Mouse (Mus musculus) erythroblast, embryonic 14.5 days (primary cell): ENCODE measurements around the gene Obp2b. TPM values are rescaled to one million over a fixed set of nuclear protein-coding genes. Genes with fewer than 3 reads are reported as not detected.

Source experiments
- H3K27me3 ChIP-seq: 2 replicates; pipeline ENCODE4 v1.6.1; 2012; ENCODE audit warnings: inconsistent platforms; ENCODE audit not compliant: control insufficient read depth
- H3K36me3 ChIP-seq: 2 replicates; pipeline ENCODE4 v1.6.1; 2012; ENCODE audit warnings: mild to moderate bottlenecking, inconsistent platforms; ENCODE audit not compliant: control insufficient read depth
- H3K4me1 ChIP-seq: 2 replicates; pipeline ENCODE4 v1.6.1; 2012; ENCODE audit warnings: inconsistent platforms; ENCODE audit not compliant: control insufficient read depth
- H3K4me3 ChIP-seq: replicated peaks from 2 replicates; pipeline ENCODE3; 2012; ENCODE audit warnings: moderate library complexity, mild to moderate bottlenecking, inconsistent platforms
- H3K9me3 ChIP-seq: 2 replicates; pipeline ENCODE4 v1.6.1; 2012; ENCODE audit warnings: low read length, inconsistent platforms, mixed read lengths; ENCODE audit not compliant: control insufficient read depth
- GATA1 ChIP-seq: IDR thresholded peaks from 2 replicates; pipeline ENCODE4 v1.6.1; 2012; ENCODE audit warnings: low read length, inconsistent platforms, mixed read lengths
- TAL1 ChIP-seq: IDR thresholded peaks from 3 replicates; pipeline ENCODE4 v1.6.1; 2012; ENCODE audit warnings: low read length, inconsistent platforms, mixed read lengths
- polyA plus RNA-seq: library from polyadenylated mRNA; stranded (reverse); fragments of >175 nt; gene quantifications from 2 replicates; pipeline ENCODE4 v1.2.3, GENCODE M21; 2012

Obp2b gene
- polyA plus RNA-seq, 1 experiment, result not detected

GRCm38 (mm10) chr2:25717222-25717621 is 19.6 kb upstream of the Obp2b start:
- H3K36me3 ChIP-seq, result no peaks in the 10 kb centered on the region
- no peaks in the 10 kb centered on the region for H3K4me1 ChIP-seq
- TF ChIP-seq GATA1, result no peak
- no peak for TF ChIP-seq TAL1
- H3K9me3 ChIP-seq, result no peaks in the 10 kb centered on the region; the same call in 1 of the 2 replicates
- no peaks in the 10 kb centered on the region for H3K27me3 ChIP-seq
- H3K4me3 ChIP-seq, result no peak overlapping the region

GRCm38 (mm10) chr2:25733199-25733930 is 3.4 kb upstream of the Obp2b start:
- TF ChIP-seq GATA1, result no peak
- no peak for TF ChIP-seq TAL1
- Histone ChIP-seq H3K9me3 (peaks cover 3% of the 10 kb centered on the region; the same call in 1 of the 2 replicates), H3K4me1 (no peaks in the 10 kb centered on the region), H3K4me3 (no peak overlapping the region), H3K36me3 (no peaks in the 10 kb centered on the region), H3K27me3 (no peaks in the 10 kb centered on the region)

GRCm38 (mm10) chr2:25741671-25742070 is 4.9 kb downstream of the Obp2b start:
- no peaks in the 10 kb centered on the region for H3K4me1 ChIP-seq
- no peaks in the 10 kb centered on the region for H3K27me3 ChIP-seq
- no peak overlapping the region for H3K4me3 ChIP-seq
- H3K36me3 ChIP-seq, result no peaks in the 10 kb centered on the region
- H3K9me3 ChIP-seq, result peaks cover 25% of the 10 kb centered on the region
- TF ChIP-seq GATA1, result no peak
- no peak for TF ChIP-seq TAL1

GRCm38 (mm10) chr2:25754201-25754600 is 17.4 kb downstream of the Obp2b start:
- H3K36me3 ChIP-seq, result no peaks in the 10 kb centered on the region
- H3K27me3 ChIP-seq, result no peaks in the 10 kb centered on the region
- no peaks in the 10 kb centered on the region for H3K4me1 ChIP-seq
- H3K9me3 ChIP-seq, result 0 out of 2 replicates have a peak, but pooled peaks cover 2% of the 10 kb centered on the region
- H3K4me3 ChIP-seq, result no peak overlapping the region
- TF ChIP-seq TAL1 (no peak), GATA1 (no peak)

GRCm38 (mm10) chr2:25758064-25758625 is 21.3 kb downstream of the Obp2b start:
- H3K4me3 ChIP-seq, result no peak overlapping the region
- H3K9me3 ChIP-seq, result 0 out of 2 replicates have a peak, but pooled peaks cover 2% of the 10 kb centered on the region
- TF ChIP-seq TAL1 (no peak), GATA1 (no peak)
- H3K36me3 ChIP-seq, result no peaks in the 10 kb centered on the region
- H3K27me3 ChIP-seq, result no peaks in the 10 kb centered on the region
- no peaks in the 10 kb centered on the region for H3K4me1 ChIP-seq

- no peaks in the 10 kb centered on the region for H3K36me3 ChIP-seq
- no peaks in the 10 kb centered on the region for H3K4me1 ChIP-seq
- no peak within 1 kb of the TSS for H3K4me3 ChIP-seq
- TF ChIP-seq TAL1, result no peak
- TF ChIP-seq GATA1, result no peak
- H3K9me3 ChIP-seq, result no peaks in the 10 kb centered on the region
- H3K27me3 ChIP-seq, result no peaks in the 10 kb centered on the region
Measured at GRCm38 (mm10) chr2:25765269-25765668, 28.5 kb downstream of the Obp2b start, which contains the start of gene Lcn3. Gene Lcn3, plus strand, starts transcription at chr2:25765569.

- no peak for TF ChIP-seq GATA1
- no peak for TF ChIP-seq TAL1
- Histone ChIP-seq H3K36me3 (no peaks in the 10 kb centered on the region), H3K27me3 (no peaks in the 10 kb centered on the region), H3K4me1 (no peaks in the 10 kb centered on the region), H3K4me3 (no peak overlapping the region), H3K9me3 (no peaks in the 10 kb centered on the region)
Measured at GRCm38 (mm10) chr2:25767764-25768163, 31.0 kb downstream of the Obp2b start.

- H3K4me1 ChIP-seq, result no peaks in the 10 kb centered on the region
Measured at GRCm38 (mm10) chr2:25773507-25773906, 36.7 kb downstream of the Obp2b start.

GRCm38 (mm10) chr2:25774640-25775039 is 37.8 kb downstream of the Obp2b start:
- Histone ChIP-seq H3K27me3 (no peaks in the 10 kb centered on the region), H3K4me3 (no peak overlapping the region), H3K4me1 (no peaks in the 10 kb centered on the region), H3K9me3 (no peaks in the 10 kb centered on the region), H3K36me3 (no peaks in the 10 kb centered on the region)
- TF ChIP-seq TAL1 (no peak), GATA1 (no peak)

More at GRCm38 (mm10) chr2:25773507-25773906, 36.7 kb downstream of the Obp2b start:
- Histone ChIP-seq H3K4me3 (no peak overlapping the region), H3K36me3 (no peaks in the 10 kb centered on the region), H3K27me3 (no peaks in the 10 kb centered on the region), H3K9me3 (no peaks in the 10 kb centered on the region)
- TF ChIP-seq TAL1, result no peak
- TF ChIP-seq GATA1, result no peak

- Histone ChIP-seq H3K27me3 (no peaks in the 10 kb centered on the region), H3K9me3 (no peaks in the 10 kb centered on the region), H3K4me3 (no peak overlapping the region), H3K4me1 (no peaks in the 10 kb centered on the region), H3K36me3 (no peaks in the 10 kb centered on the region)
- TF ChIP-seq TAL1, result no peak
- no peak for TF ChIP-seq GATA1
Measured at GRCm38 (mm10) chr2:25775991-25776390, 39.2 kb downstream of the Obp2b start.
